Mouse (Mus musculus) gastrocnemius, adult 8-10 months (tissue): ENCODE measurements around the gene Gm7075. TPM values are rescaled to one million over a fixed set of nuclear protein-coding genes. Genes with fewer than 3 reads are reported as not detected.

Source experiments
- total RNA-seq, 4 experiments: library from RNA; stranded (reverse); gene quantifications; 2 replicates each; pipeline ENCODE4 v1.2.4; 2022

Gm7075 gene
- total RNA-seq, 4 experiments from 2014 or later, result not detected

Other genes starting within 250 kb of the Gm7075 start
- 100 to 1,000 TPM; 285 to 333 (median 306) TPM for gene Mypn, start 217.8 kb downstream of the Gm7075 start, total RNA-seq
- gene Herc4, start 178.0 kb downstream of the Gm7075 start, total RNA-seq, result 10 to 100 TPM; 20.7 to 23.3 (median 21.2) TPM
- 1 to 10 TPM; 6.8 to 8.9 (median 7.0) TPM for gene Sirt1, start 40.1 kb downstream of the Gm7075 start, total RNA-seq
- 10 to 100 TPM; 21.3 to 22.7 (median 22.6) TPM for gene Dnajc12, start 39.3 kb downstream of the Gm7075 start, total RNA-seq
- gene Ctnna3, start 8.3 kb upstream of the Gm7075 start, total RNA-seq, result 10 to 100 TPM; 21.3 to 31.5 (median 25.8) TPM